Mouse (Mus musculus) erythroblast, adult 5-6 weeks (primary cell): ENCODE data around the gene Kcp. TPM values are rescaled to one million over a fixed set of nuclear protein-coding genes. Genes with fewer than 3 reads are reported as not detected.

Source experiments
- ATAC-seq: replicated peaks from 2 replicates; pipeline ENCODE4 v1.8.0; 2016; ENCODE audit warnings: moderate number of reproducible peaks, mild to moderate bottlenecking, moderate TSS enrichment, inconsistent platforms; ENCODE audit not compliant: poor library complexity, low FRiP score, severe bottlenecking
- total RNA-seq, 2 experiments: library from RNA; stranded (forward) in 1 of 2; stranded (reverse) in 1 of 2; fragments of 150-400 nt in 1 of 2; fragments of 200-764, 138-1000 nt in 1 of 2; gene quantifications; 2 replicates each; pipeline versions ENCODE4 v1.2.3 to v1.2.4; 2015 to 2017; ENCODE audit warnings: low replicate concordance in 2 of 2

Gene Kcp
- total RNA-seq, 2 experiments from 2014 or later = not detected

GRCm38 (mm10) chr6:29471137-29471536 lies 36.6 kb downstream of the Kcp start, which contains the start of gene Atp6v1fnb:
Gene Atp6v1fnb, plus strand, starts transcription at chr6:29471437.
- no peak for ATAC-seq

GRCm38 (mm10) chr6:29468851-29469250 lies 38.9 kb downstream of the Kcp start:
- no peak for ATAC-seq

GRCm38 (mm10) chr6:29467583-29468354 lies 40.0 kb downstream of the Kcp start, which contains the start of gene Atp6v1f:
Gene Atp6v1f, plus strand, starts transcription at chr6:29467718.
- ATAC-seq = peak; percentile 98

- no peak for ATAC-seq
Observed at GRCm38 (mm10) chr6:29463388-29463787, 44.4 kb downstream of the Kcp start.

- no peak for ATAC-seq
Observed at GRCm38 (mm10) chr6:29461502-29461901, 46.2 kb downstream of the Kcp start.

GRCm38 (mm10) chr6:29450667-29451066 lies 57.1 kb downstream of the Kcp start:
- no peak for ATAC-seq

GRCm38 (mm10) chr6:29449858-29450257 lies 57.9 kb downstream of the Kcp start:
- ATAC-seq = no peak

- no peak for ATAC-seq
Observed at GRCm38 (mm10) chr6:29445354-29445753, 62.4 kb downstream of the Kcp start.

GRCm38 (mm10) chr6:29444773-29445172 lies 63.0 kb downstream of the Kcp start:
- ATAC-seq = no peak

- ATAC-seq = no peak
Observed at GRCm38 (mm10) chr6:29439789-29440188, 68.0 kb downstream of the Kcp start.

GRCm38 (mm10) chr6:29439251-29439650 lies 68.5 kb downstream of the Kcp start:
- no peak for ATAC-seq

GRCm38 (mm10) chr6:29436461-29436934 lies 71.3 kb downstream of the Kcp start:
- no peak for ATAC-seq

- ATAC-seq = no peak
Observed at GRCm38 (mm10) chr6:29435940-29436451, 71.8 kb downstream of the Kcp start.

GRCm38 (mm10) chr6:29434911-29435691 lies 72.7 kb downstream of the Kcp start:
- ATAC-seq = no peak

- no peak for ATAC-seq
Observed at GRCm38 (mm10) chr6:29433804-29434795, 73.7 kb downstream of the Kcp start.

- no peak for ATAC-seq
Observed at GRCm38 (mm10) chr6:29433038-29433803, 74.5 kb downstream of the Kcp start, which contains the start of gene Flnc. Gene Flnc, plus strand, starts transcription at chr6:29433256.

- ATAC-seq = no peak
Observed at GRCm38 (mm10) chr6:29432676-29433037, 75.1 kb downstream of the Kcp start.

GRCm38 (mm10) chr6:29432156-29432555 lies 75.6 kb downstream of the Kcp start:
- no peak for ATAC-seq

GRCm38 (mm10) chr6:29431473-29431872 lies 76.3 kb downstream of the Kcp start:
- no peak for ATAC-seq
